Mouse (Mus musculus) cerebellum, postnatal 4 days (tissue): Measurements from ENCODE around the gene Slc41a2.

Experiments
- DNase-seq, 2 experiments: peaks; one replicate each; pipeline ENCODE4 v3.0.0; 2022; ENCODE audit warnings: low spot score in 2 of 2, mixed read lengths in 1 of 2

Slc41a2 gene

DNA sequence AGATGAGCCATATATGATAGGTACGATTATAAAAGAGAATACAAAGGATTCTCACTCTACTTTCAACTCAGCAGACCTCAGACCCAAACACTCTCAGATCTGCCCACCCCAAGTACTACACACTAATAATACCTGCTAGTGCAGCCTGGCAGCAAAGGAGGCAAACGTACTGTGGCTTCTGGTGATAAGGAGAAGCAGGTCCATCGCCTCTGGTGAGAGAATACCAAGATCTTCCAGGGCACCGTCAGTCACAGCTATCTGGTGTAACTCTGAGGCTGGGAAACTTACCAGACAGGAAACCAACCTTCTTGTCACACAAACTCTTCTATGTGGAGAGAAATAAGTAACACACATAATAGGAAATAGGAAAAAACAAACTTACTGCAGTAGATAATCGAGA, 24.6 kb downstream of the Slc41a2 start:
- DNase-seq: no peak

DNA sequence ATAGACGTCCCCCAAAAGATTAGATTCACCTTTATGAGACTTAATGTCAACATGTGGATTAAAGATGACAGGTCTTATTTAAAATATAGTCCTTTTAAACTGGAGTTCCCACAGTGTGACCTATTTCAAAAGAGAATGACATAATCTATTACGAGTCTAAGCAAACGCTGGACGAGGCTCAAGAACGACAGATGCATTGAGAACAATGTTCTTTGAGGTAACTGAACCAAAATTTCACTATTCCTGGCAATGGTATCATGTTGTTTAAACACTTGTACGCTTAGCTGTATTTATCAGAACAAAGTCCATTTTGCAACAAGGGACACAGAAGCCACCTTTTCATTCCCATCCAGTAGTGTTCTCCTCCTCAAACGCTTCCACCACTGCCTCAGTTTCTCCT, 27.3 kb downstream of the Slc41a2 start:
- no peak for DNase-seq

DNA sequence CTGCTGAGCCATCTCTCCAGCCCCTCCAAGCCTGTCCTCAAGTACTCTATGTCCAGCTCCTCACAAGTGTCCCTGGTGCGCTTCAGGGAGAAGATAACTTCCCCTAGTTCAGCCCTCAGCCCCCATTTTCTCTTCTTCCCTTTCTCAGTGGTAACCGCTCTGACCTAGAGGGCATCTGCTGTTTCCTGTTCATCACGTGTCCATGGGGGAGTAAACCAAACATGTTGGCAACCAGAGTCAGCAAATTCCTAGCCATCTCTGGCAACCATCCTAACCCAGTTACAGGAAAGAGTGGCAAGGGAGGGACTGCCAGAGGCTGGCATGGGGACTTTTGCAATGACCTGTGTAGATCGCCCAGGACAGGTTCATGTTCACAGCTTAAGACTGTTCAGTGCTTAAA, 36.0 kb downstream of the Slc41a2 start:
- DNase-seq: no peak

DNA sequence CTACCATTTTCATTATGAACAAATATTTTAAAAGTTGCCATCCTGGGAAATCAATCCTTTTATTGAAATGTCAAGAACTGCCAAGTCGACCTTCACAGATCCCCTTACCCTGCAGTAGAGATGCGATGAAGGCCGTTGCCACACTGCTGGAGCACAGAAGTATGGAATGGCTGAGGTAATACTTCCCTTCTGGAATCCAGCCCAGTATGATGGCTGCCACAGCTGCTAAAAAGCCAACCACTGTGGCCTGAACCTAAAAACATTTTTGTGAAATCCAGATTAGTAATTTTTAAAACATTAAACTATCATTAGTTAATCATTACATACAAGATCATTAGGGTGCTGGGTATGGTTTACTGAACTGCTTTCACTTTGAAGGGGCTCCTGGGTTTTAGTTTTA, 36.6 kb downstream of the Slc41a2 start:
- no peak for DNase-seq

DNA sequence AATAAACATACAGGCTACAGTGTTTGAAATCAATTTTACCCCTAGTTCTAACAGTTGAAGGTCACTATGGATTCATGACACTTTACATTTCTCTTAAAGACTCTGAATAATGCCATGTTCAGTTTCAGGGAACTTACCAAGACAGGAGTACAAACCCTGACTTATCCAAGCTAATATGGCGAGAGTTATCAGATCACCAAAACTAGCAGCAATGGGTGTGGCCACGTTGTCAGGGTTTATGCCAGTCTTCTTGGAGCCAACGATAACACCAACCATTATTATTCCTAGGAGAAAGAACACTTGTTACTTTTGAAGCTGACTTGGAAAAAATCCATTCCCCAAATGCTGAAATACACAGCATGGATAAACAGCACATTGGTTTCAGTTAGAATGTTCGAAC, 40.7 kb downstream of the Slc41a2 start:
- no peak for DNase-seq

DNA sequence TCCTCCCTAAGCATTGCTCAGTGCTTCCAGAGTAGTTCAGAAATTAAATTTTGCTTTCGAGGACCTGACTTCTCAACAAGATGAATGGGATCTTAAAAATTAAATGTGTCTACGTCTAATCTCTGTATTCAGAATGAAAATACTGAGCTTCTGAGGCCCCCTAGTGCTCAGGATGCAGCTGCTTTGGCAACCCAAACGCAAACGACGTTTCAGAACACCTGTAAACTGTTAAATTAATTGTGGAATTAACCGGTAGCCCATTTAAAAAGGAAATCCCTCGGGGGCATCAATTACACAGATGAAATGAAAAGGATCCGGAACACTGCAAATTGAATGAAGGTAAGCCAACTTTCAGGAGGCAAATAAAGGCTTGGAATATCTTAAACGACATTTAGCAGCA, 42.9 kb downstream of the Slc41a2 start:
- peak in 1 of 2 experiments; percentile 5 for DNase-seq

DNA sequence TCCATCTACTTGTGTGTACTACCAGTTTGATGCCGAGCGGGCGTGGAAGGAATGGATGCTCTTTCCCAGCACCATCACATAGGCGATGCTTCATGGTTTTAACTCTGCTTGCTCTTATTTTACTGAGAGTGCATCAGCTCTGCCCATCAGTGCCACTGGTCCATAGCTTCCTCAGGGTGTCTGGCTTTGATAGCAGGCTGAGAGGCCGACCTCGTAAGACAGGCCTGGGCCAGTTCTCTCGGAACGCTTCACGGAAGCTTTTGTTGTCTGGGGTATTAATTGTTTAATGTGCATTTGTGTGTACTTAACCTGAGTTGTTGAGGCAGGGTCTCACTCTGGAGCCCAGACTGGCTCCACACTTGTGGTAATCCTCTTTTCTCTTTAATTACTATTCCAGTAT, 44.3 kb downstream of the Slc41a2 start:
- no peak for DNase-seq

DNA sequence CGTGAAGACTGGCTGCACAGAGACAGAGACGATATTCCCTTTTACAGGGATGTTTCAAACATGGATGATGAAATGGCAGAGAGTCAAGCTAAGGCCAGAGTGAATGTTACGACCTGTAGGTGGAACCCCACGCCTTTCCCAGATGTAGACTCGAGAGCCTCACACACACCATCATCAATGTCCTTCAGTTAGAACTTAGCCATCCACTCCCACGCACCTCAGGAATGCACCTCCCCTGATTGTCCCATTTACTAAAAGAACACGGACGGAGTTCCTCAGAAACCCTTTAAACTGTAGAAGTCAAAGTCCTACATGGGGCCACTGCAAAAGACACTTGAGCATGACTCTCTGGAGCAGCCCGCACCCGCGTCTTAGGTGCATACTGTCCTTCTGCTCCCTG, 46.0 kb downstream of the Slc41a2 start:
- no peak for DNase-seq

DNA sequence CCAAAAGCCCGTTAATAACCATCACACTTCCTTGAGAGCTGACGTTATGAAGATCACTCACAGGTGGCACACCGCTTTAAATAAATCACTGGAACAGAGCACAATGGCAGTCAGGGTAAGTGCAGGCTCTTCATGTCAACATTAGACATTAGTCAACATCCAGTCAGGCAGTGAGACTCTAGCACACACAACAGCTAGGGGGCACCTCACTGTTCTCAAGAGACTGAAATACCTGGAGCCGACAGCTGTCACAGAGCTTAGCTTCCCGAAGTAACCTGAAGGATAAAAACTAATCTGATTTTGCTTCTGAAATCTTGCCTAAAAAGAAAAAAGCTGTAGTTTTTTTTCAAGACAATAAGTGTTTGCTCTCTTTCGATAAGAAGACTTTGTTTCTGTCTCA, 49.9 kb downstream of the Slc41a2 start:
- no peak for DNase-seq

DNA sequence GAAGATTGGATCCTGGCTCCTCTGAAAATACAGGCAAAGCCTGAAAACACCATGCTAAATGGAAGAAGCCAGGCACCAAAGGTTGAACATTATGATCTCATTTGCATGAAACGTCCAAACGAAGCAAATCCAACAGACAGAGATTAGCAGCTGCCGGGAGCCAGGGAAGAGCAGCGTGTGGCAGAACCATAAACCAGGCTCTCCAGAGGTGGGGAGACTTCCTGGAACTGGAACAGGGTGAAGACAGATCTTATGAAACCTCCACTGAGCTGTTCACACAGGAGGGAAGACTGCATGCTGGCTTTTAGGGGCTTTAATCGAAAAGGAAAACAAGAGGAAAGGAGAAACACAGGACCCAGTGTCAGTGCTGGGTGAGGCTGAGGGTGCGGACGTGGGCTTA, 51.3 kb downstream of the Slc41a2 start:
- DNase-seq: no peak

DNA sequence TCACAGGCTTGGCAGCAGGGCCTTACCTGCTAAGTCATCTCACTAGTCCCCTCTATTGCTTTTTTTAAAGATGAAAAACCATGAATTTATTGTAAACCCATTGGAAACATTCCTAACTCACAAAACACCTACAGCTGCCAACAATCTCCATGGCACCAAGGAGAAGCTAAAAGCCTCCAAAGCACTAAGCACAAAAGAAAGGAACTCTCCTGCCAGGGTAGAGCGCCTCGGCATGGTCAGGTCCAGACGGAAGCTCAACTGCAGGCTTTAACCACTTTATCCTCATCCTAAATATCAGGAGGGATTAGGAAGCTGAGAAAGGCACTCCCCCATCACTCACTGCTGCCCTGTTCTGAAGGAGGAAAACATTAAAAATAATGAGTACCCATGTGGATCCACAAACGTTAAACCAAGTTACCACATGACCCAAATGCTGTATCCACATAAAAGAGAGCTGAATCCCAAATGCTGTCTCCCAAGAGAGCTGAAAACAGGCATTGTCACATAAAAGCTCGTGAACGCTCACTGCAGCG, 51.9 kb downstream of the Slc41a2 start:
- no peak for DNase-seq

DNA sequence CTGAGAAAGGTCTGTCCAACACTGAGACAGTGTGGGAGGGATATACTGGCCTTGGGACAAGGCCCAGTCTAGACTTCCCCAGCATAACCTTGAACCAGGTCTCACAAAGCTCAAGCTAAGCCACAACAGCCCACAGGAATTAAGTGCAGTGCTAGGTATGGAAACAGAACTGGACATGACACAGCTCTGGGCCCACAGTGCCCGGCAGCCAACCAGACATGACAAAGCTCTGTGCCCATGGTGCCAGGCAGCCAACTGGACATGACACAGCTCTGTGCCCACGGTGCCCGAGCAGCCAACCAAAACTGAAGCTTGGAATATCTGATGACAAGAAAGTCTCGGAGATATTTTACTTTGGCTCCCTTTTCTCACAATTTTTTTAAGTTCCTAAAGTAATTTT, 52.8 kb downstream of the Slc41a2 start:
- peak in 1 of 2 experiments; percentile 15 for DNase-seq

DNA sequence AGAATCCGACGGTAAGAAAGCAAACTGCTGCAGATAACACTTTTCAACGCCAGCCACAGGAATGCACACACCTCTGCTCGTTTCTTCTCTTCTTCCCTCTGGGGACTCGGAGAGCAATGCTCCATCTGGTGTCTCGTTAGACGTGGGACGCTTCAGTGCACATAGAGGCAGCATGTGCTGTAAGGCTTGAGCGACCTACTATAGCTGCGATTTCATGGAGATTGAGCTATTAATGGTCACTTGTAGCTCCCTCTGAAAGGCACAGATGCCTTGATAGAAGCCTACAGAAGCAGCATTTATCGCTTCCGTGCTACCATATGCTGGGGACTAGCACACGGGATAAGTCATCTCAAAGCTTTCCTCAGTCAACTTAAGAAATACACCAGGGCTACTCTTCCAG, 71.0 kb downstream of the Slc41a2 start:
- DNase-seq: peak in 1 of 2 experiments; percentile 22

DNA sequence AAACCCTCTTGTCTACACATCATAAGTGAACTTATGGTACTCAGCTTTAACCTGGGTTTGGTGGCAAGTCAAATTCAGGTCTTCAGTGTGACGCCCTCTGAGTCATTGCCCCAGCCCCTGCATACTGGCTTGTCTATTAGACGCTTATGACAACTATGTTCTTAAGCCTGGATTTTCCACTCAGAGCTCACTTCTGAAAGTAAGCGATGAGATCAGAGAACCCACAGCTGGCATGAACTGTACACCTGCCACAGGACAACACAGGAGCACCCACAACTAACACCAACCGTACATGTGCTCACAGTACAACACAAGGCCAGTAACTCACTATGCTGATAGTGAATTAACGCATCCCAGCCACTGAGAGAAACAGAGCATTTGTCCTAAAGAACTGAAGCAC, 71.4 kb downstream of the Slc41a2 start:
- DNase-seq: no peak

DNA sequence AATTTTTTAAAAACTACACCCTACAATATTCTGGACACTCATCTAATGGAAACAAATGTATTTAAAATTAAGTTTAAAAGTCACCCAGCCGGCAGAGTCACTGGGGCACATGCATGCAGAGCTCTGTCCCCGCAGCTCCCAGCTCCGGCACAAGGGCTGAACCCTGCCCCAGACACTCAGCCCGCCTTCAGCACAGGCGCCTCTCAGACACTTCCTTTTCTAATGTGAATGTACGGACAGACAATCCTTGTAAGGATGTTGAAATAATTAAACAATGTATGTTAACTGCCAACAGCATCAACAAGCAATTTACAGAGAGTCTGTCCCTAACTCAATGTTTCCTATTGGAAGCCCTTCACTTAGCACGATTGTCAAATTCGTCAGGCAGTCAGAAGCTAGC, 73.0 kb downstream of the Slc41a2 start:
- no peak for DNase-seq

DNA sequence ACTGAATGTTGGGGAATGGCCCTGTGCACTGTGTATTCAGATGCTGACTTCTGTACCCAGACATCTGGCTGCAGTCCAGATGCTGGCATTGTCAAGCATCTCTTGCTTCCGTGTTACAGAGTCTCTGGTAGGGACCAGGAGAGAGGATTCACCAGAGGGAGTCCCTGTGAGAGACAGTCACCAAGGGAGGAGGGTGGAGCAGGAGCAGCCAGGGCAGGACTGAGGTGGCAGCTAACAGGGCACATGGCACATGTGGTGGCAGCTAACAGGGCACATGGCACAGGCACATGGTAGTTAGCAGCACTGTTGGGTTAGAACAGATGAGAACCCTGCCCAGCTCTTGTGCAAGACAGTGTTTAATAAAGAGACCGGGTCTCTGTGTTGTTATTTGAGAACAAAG, 73.6 kb downstream of the Slc41a2 start:
- no peak for DNase-seq

DNA sequence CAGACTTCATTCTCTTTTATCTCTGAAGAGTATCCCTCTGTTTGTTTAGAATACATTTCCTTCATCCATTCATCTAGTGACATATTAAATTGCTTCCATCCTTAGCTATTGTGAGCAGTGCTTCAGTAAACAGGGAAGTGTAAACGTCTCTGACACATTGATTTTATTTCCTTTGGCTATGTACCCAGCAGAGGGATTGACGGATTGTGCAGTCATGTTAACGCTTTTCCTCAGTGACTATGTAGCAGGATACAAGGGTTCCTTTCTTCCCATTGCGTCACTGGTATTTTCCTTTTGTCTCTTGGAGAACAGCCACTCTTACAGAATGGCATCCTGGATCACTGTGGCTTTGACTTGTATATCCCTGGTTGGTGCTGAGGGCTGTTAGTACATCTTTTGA, 76.4 kb downstream of the Slc41a2 start:
- DNase-seq: no peak

DNA sequence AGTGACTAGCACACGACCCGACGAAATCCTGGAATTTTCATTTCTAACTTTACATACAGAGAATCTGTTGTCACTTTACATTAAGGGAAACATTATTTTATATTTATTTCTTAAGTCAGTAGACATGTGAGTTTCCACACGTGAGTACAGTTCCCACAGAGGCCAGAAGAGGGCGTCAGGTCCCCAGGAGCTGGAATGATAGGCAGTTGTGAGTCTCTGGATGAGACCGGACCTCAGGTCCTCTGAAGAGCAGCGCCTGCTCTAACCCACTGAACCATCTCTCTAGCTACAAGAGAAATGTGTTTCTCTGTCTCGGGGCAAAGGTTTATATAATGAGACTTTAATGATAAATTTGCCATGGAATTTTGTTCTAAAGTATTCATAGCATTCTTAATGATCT, 86.3 kb downstream of the Slc41a2 start:
- DNase-seq: no peak

DNA sequence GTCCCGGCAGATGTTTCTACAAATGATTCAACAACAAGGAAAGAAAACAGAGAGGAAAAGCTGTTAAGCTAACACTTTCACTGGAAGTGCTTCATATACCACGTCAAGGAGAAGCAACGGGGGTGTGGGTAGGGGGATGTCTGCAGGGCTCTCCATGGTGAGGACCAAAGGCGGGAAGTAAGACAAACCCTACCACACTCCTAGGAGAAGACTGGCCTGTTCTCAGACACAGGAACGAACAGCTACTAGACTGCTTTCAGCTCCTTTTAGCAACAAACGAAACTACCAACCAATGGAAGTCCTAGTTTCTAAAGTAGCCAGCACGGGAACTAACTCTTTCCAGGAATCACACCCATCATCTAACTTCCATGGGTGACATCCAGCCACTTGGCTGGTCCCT, 89.6 kb downstream of the Slc41a2 start:
- DNase-seq: no peak

DNA sequence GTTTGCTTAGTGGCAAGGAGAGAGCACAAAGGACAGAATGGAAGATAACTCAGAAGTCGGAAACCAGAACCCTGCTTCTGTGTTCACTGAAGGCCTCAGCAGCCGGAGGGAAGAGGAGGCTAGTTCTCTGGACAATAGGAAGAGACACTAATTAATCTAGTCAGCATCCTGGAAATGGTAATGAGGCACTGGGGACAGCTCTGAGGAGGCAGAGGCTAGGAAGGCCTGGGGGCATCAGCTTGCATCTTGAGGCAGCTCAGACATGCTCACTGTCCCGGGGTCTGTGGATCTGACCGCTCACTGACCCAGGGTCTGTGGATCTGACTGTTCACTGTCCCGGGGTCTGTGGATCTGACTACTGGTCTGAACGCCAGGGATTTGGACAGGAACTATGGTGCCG, 92.0 kb downstream of the Slc41a2 start:
- no peak for DNase-seq

DNA sequence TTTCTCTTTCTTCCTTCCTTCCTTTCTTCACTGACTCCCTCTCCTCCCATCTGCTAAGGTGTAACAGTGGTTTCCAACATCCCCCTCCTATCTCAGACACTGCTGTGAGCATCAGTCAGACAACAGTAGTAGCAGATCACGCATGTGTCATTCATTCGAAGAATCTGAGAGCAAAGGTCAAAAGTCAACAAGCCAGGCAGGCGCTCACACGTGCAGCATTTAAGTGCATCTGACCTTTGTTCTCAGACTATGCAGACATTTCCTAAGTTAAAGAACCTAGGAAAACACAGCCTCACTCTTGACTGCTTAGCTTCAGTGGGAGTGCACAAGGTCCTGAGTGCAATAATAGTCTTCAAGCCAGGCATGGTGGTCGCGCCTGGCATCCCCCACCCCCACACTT, 93.6 kb downstream of the Slc41a2 start:
- DNase-seq: no peak

DNA sequence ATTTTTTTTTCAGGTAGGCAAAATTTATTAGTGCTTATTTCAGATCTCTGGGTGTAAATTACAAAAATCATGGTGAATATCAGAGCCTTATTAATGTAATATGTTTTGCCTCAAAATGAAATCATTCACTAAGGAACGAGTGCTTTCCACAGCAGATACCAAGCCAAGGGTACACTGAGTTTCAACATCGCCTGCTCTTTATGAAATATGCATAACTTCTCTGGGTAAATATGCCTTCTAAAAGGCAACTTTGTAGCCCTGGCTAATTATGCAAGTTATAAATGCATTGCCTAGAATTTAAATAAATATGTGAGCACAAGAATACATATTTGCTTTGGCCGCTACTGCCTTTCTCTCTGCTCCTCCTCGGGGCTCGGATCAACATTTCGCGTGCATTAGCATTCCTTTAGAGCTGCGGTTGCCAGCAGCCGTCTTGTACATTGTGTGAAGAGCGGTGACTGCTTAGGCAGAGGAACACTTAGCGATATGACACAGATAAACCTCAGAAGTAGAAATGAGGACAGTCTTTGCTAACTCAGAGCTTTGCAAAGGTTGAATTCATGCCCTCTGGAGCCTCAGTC, 95.5 kb downstream of the Slc41a2 start:
- no peak for DNase-seq

DNA sequence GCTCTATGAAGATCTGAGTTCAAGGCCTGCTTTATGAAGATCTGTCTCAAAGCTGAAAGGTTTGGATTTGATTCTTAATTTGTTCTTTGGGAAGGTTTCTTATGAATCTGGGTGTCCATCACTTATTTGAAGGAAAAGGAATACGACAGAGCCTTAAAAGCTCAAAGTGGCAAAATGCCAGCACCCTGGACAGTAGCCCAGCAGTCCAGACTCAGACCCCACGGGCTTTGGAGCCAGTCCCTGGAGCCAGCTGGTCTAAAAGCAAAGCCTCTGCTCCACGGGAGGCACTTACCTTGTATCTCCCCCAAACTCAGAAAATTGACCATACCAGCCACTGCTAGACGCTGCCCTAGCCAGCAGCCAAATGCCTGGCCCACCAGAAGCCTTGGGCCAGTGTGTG, 103.3 kb downstream of the Slc41a2 start:
- DNase-seq: no peak

DNA sequence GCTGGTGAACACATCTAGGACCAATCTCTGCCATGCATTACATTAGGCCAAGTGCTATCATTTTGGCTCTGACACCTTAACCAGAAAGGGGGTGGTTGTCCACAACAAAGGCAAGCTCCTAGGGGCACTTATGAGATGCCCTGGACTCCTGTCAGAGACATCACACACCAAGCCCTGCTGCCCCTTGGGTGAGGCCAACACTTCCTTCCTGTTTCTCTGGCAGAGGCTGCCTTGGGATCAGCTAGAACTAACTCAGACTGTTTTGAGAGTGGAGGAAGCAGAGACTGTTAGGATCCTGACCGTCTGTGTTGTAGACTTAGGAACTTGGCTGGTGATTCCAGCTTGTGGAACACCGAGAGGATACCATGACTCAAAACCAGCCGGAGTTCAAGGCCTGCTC, 103.7 kb downstream of the Slc41a2 start:
- no peak for DNase-seq
